Mouse (Mus musculus): ENCODE data around the gene Gabre. TPM values are rescaled to one million over a fixed set of nuclear protein-coding genes. Genes with fewer than 3 reads are reported as not detected.

The Gabre gene
- polyA plus RNA-seq (2015; fragmentation: Nextera tagmentation; extraction: Ambion mirVana) = 1.9 and 2.5 TPM in 2 replicates

DNA sequence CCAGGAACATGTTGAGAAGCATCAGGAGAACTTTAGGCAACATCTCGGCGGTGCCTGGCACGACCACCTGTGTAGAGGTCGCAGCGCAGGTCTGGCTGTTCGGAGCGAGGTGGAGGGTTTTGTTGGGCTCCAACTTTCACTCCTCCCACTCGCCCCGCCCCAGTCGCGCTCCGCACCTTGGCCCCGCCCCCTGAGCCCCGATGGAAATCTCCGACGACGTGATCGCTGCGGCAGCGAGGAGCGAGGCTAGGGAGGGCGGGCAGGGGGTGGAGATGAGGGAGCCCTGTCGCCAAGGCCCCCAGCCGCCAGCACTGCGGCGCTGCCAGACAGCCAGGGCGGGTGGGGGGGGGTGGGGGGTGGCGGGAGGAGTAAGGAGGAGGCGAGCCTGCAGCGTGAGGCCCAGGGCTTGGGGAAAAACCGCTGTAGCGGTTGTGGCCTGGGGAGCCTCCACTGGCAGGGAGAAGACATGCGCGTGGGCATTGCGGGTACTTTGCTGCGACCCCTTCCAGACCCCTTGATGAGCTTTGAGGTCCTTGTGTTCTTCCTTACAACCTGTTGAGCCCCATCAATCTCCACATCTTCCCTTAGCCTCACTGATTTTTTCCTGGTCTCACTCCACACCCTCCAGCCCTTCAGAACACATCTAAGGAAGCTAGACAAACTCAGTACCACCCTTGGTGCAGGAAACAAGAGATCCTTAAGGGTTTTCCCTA is at the start of gene Gabre:
Gene Gabre, minus strand, starts transcription at position 145 of the 713 bp plus-strand sequence.

DNA sequence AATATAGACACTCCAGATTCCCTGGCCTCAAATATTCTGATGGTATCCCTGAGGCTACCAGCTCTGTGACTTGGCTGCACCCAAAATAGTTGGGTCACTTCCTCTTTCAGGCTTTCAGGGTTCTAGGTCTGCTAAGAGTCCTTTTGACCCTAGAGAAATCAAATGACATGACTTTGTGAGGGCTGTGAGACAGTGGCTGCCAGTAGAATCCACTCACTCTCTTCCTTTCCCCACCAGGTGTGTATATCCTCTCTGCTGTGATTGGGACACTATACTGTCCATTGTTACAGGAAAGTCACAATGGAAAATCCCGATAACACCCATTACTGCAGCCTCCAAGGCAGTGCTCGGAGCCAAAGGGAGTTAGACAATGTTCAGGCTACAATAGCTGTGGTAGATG is 52.9 kb downstream of the Gabre start, which contains the start of gene Magea4:
Gene Magea4, plus strand, starts transcription at position 301 of the 400 bp plus-strand sequence.

MicroRNA genes within 50 kb of the gene (microRNA counts, 519-probe panel; counts per million panel counts)
- microRNA mmu-miR-224 (296 counts per million, percentile 58 among the panel's probes with 10 or more counts), microRNA mmu-miR-452 (296 counts per million, percentile 58 among the panel's probes with 10 or more counts)

Small RNA genes within 50 kb of the gene (microRNA-seq; reads per million reads assigned to microRNA genes)
- 131 to 194 reads per million in 2 experiments for gene Mir224
- gene Mir452 = 16.8 to 17.2 reads per million in 2 experiments

Other genes with a start within 250 kb of the Gabre start
- not detected in 2 replicates for gene Magea4, start 52.8 kb downstream of the Gabre start, polyA plus RNA-seq (2015; fragmentation: Nextera tagmentation; extraction: Ambion mirVana)
- gene Magea10, start 112.1 kb upstream of the Gabre start, polyA plus RNA-seq (2015; fragmentation: Nextera tagmentation; extraction: Ambion mirVana) = not detected in 2 replicates